Mouse (Mus musculus) cortical plate, adult 2 months (tissue): ENCODE data around the gene Cd40. TPM values are rescaled to one million over a fixed set of nuclear protein-coding genes. Genes with fewer than 3 reads are reported as not detected.

Experiments used
- H3K27ac ChIP-seq: fragments of 200-500 bp; 2 replicates; pipeline ENCODE4 v1.5.1; 2012; ENCODE audit warnings: low read length, control low read depth, inconsistent platforms; ENCODE audit not compliant: insufficient read depth
- H3K4me1 ChIP-seq: fragments of 200-500 bp; 2 replicates; pipeline ENCODE4 v1.6.1; 2011; ENCODE audit warnings: low read length; ENCODE audit not compliant: control insufficient read depth, insufficient read depth
- H3K4me3 ChIP-seq: fragments of 200-500 bp; 2 replicates; pipeline ENCODE4 v1.5.1; 2011; ENCODE audit warnings: mild to moderate bottlenecking, low read length, control low read depth; ENCODE audit not compliant: insufficient read depth
- CTCF ChIP-seq: fragments of 200-500 bp; IDR thresholded peaks from 2 replicates; pipeline ENCODE4 v1.5.1; 2011; ENCODE audit warnings: mild to moderate bottlenecking, control low read depth, low read length; ENCODE audit not compliant: insufficient read depth; ENCODE audit errors: extremely low read depth
- POLR2A ChIP-seq: fragments of 200-500 bp; IDR thresholded peaks from 2 replicates; pipeline ENCODE4 v1.6.1; 2011; ENCODE audit warnings: mild to moderate bottlenecking, low read length, control low read depth; ENCODE audit not compliant: insufficient read depth; ENCODE audit errors: extremely low read depth
- polyA plus RNA-seq: library from polyadenylated mRNA; depleted of rRNA; stranded (reverse); fragments of >200 nt; gene quantifications from 2 replicates; pipeline ENCODE4 v1.2.3, GENCODE M21; 2012; rRNA removed

The Cd40 gene
- polyA plus RNA-seq, 1 experiment, result 2.0 TPM

DNA sequence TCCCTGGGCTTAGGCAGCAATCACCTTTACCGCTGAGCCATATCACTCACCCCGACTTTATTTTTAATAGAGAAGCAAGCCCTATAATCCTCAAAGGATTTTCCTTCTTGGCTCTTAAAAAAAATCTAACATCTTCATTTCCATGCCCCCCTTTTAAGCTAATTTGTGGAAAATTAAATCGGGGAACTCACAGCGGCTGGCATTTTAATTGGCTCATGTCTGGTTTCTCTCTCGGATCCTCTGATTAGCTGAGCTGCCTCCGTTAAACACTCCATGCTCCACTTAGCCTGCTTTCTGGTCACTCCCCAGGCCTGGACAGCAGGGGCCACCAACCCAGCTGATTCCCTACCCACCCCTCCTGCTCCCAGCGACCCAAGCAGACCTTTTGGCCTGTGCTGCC lies 37.0 kb downstream of the Cd40 start:
- no peak overlapping the region for H3K27ac ChIP-seq
- H3K4me1 ChIP-seq, result no peaks in the 10 kb centered on the region
- no peak for TF ChIP-seq CTCF
- TF ChIP-seq POLR2A, result no peak
- no peak overlapping the region for H3K4me3 ChIP-seq

GRCm38 (mm10) chr2:165096367-165096766 lies 40.9 kb downstream of the Cd40 start:
- Histone ChIP-seq H3K4me1 (no peaks in the 10 kb centered on the region), H3K27ac (no peak overlapping the region), H3K4me3 (no peak overlapping the region)
- TF ChIP-seq POLR2A (no peak), CTCF (no peak)

- no peak overlapping the region for H3K4me3 ChIP-seq
- no peaks in the 10 kb centered on the region for H3K4me1 ChIP-seq
- TF ChIP-seq CTCF, result no peak
- no peak for TF ChIP-seq POLR2A
- no peak overlapping the region for H3K27ac ChIP-seq
Measured at GRCm38 (mm10) chr2:165098861-165099260, 43.4 kb downstream of the Cd40 start.

GRCm38 (mm10) chr2:165100749-165101148 lies 45.3 kb downstream of the Cd40 start:
- TF ChIP-seq CTCF (no peak), POLR2A (no peak)

GRCm38 (mm10) chr2:165102920-165103319 lies 47.5 kb downstream of the Cd40 start:
- TF ChIP-seq POLR2A, result no peak
- no peak for TF ChIP-seq CTCF
- Histone ChIP-seq H3K4me3 (no peak overlapping the region), H3K27ac (no peak overlapping the region), H3K4me1 (peaks cover 3% of the 10 kb centered on the region)

More at GRCm38 (mm10) chr2:165100749-165101148, 45.3 kb downstream of the Cd40 start:
- H3K4me1 ChIP-seq, result no peaks in the 10 kb centered on the region
- H3K27ac ChIP-seq, result no peak overlapping the region
- H3K4me3 ChIP-seq, result no peak overlapping the region

DNA sequence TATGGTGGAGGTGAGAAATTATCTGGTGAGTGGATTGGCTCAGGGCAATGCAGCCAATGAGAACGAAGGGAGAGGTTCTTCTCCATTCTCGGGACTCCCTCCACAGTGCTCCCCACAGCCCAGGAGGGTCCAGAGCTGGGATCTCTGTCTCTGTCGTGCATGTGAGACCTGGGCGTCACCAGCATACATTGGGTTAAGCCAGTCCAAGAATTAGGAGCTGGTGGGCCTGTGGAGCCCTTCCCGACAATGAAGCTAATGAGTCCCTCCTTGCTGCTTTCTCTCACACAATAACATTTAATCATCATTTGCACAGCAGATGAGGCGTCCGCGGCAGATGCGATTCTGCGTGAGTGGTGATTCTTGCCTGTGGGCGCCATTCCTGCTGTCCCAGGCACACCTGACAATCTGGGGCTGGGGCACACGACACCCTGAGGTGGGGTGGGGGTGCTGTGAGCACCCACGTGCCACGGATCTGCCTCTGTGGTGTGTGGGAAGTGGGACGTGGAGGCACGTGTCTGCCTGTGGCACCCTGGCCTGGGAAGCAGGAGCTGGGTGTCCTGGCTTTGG lies 50.2 kb downstream of the Cd40 start:
- TF ChIP-seq CTCF (no peak), POLR2A (no peak)
- H3K4me1 ChIP-seq, result peaks cover 3% of the 10 kb centered on the region
- H3K27ac ChIP-seq, result no peak overlapping the region
- H3K4me3 ChIP-seq, result no peak overlapping the region

- TF ChIP-seq CTCF (no peak), POLR2A (no peak)
- H3K4me3 ChIP-seq, result no peak overlapping the region
- peaks cover 3% of the 10 kb centered on the region for H3K4me1 ChIP-seq
- H3K27ac ChIP-seq, result no peak overlapping the region
Measured at GRCm38 (mm10) chr2:165106585-165106984, 51.2 kb downstream of the Cd40 start.

DNA sequence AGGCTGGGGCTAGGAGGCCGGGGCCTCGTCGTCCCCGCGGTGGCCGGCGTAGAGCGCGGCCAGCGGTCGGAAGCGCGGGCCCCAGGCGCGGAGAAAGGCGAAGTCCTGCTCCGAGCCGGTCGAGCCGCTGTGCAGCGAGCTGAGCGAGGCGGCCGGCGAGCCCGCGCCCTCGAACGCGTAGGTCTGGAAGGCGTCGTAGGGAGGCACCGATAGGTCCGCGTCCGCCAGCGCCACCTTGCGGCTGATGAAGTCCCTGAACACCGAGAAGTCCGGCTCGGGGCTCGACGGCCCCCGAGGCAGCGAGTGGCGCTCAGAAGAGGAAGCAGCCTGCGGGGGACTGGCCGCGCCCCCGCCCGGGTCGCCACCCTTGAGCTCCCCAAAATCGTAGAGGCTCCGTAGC lies 56.7 kb downstream of the Cd40 start:
- TF ChIP-seq POLR2A, result no peak
- peak; percentile 46 for TF ChIP-seq CTCF
- H3K4me3 ChIP-seq, result no peak overlapping the region
- H3K4me1 ChIP-seq, result no peaks in the 10 kb centered on the region
- H3K27ac ChIP-seq, result no peak overlapping the region

- TF ChIP-seq POLR2A (no peak), CTCF (no peak)
- Histone ChIP-seq H3K4me3 (no peak overlapping the region), H3K4me1 (no peaks in the 10 kb centered on the region), H3K27ac (no peak overlapping the region)
Measured at GRCm38 (mm10) chr2:165113733-165114132, 58.3 kb downstream of the Cd40 start.

DNA sequence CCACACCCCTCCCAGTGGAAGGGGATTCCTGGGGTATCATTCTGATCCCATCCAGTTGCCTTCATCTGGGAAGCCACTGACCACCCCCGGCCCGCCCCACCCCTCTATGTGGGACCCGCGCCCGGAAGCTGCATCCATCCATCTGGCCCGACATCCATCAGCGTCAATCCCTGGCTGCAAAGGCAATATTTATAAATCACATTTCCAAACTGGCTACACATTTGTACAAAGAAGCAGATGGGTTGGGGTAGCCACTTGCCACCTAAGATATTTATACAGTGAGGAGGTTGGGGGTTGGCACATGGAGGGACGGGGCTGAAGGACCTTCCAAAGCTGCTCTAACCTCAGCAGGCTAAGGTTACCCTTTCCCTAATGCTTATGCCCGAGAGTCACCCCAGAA lies 65.3 kb downstream of the Cd40 start:
- TF ChIP-seq CTCF, result no peak
- no peak for TF ChIP-seq POLR2A
- Histone ChIP-seq H3K27ac (no peak overlapping the region), H3K4me1 (no peaks in the 10 kb centered on the region), H3K4me3 (no peak overlapping the region)

GRCm38 (mm10) chr2:165121206-165121840 lies 65.9 kb downstream of the Cd40 start:
- no peak for TF ChIP-seq CTCF
- no peak for TF ChIP-seq POLR2A
- no peak overlapping the region for H3K27ac ChIP-seq
- H3K4me1 ChIP-seq, result no peaks in the 10 kb centered on the region
- no peak overlapping the region for H3K4me3 ChIP-seq

Other genes with a start within 250 kb of the Cd40 start
- 17.0 and 17.3 TPM in 2 replicates for gene Zswim1, start 232.9 kb upstream of the Cd40 start, polyA plus RNA-seq
- gene Spata25, start 227.1 kb upstream of the Cd40 start, polyA plus RNA-seq, result 0.23 and 0.66 TPM in 2 replicates
- 200 and 204 TPM in 2 replicates for gene Ctsa, start 222.8 kb upstream of the Cd40 start, polyA plus RNA-seq
- 5.0 and 5.2 TPM in 2 replicates for gene Neurl2, start 222.2 kb upstream of the Cd40 start, polyA plus RNA-seq
- gene Pltp, start 197.9 kb upstream of the Cd40 start, polyA plus RNA-seq, result 172 and 186 TPM in 2 replicates
- 39.1 and 41.7 TPM in 2 replicates for gene Pcif1, start 176.3 kb upstream of the Cd40 start, polyA plus RNA-seq
- gene Zfp335, start 143.9 kb upstream of the Cd40 start, polyA plus RNA-seq, result 29.1 and 30.2 TPM in 2 replicates
- 1.1 and 1.5 TPM in 2 replicates for gene Mmp9, start 114.8 kb upstream of the Cd40 start, polyA plus RNA-seq
- 396 and 421 TPM in 2 replicates for gene Slc12a5, start 94.8 kb upstream of the Cd40 start, polyA plus RNA-seq
- 48.0 and 53.1 TPM in 2 replicates for gene Ncoa5, start 20.8 kb upstream of the Cd40 start, polyA plus RNA-seq
- not detected in 2 replicates for gene 1700025C18Rik, start 35.1 kb downstream of the Cd40 start, polyA plus RNA-seq
- gene Cdh22, start 179.2 kb downstream of the Cd40 start, polyA plus RNA-seq, result 21.8 and 22.8 TPM in 2 replicates
- 53.6 and 56.1 TPM in 2 replicates for gene Slc35c2, start 232.2 kb downstream of the Cd40 start, polyA plus RNA-seq